Mouse (Mus musculus) liver, adult 2 months (tissue): Measurements from ENCODE around the gene Tmem117.

Source experiments
- CTCF ChIP-seq: fragments of 200-500 bp; IDR thresholded peaks from 2 replicates; pipeline ENCODE4 v1.5.1; 2011; ENCODE audit warnings: low read depth, low read length, control low read depth
- POLR2A ChIP-seq: fragments of 200-500 bp; IDR thresholded peaks from 2 replicates; pipeline ENCODE4 v1.6.1; 2011; ENCODE audit warnings: low read length, control low read depth; ENCODE audit not compliant: insufficient read depth; ENCODE audit errors: extremely low read depth

- TF ChIP-seq CTCF (no peak), POLR2A (no peak)
Observed at GRCm38 (mm10) chr15:95135926-95136609, 507.0 kb downstream of the Tmem117 start.
